Mouse (Mus musculus) ZHBTc4 (cell line): ENCODE measurements around the gene Scai.

Source experiments
- DNase-seq: peaks from one replicate; pipeline ENCODE4 v3.0.0-alpha.2; 2011; ENCODE audit warnings: low read depth, low spot score

Gene Scai

DNA sequence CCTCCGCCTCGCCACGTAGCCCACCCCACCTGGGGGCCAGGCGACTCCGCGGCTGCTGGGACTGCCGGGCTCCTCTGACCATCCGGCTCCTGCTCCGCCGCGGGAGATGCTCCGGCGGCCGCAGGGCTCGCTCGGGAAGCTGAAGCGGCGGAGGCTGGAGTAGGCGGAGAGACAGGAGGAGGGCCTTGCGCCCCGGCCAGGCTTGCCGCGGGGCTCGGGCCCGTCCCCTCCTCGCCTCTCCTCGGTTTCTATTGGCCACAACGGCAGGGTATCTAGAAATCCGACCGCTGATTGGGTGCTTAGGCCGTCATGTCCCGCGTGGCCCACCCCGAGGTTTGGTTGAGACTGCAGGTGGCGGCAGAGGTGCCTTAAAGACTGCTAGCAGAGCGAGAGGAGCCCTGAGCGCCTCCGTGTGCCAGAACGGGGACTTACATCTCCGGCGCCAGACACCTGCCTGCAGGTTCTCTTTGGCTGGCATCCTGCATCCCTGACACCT is at the start of gene Scai:
Scai (minus strand) TSS at position 174 of the 496 bp plus-strand sequence.
- peak; percentile 100 for DNase-seq

DNA sequence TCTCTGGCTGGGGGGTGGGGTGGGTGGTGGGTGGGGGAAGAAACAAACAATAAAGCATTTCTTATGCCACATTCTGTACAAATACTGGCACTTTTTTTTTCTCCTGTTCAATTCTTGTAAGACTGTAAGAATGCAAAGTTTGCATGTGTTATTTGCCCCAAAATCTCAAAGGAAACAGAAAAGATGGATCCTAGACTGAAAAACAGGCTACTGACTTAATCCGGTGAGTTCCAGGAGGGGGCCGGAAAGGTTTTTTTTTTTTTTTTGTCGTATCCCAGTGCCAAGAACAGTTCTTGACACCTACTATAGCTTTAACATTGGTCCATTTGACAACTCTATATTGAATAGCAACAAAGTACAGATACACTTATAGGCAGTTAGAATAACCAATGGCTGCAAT is 36.2 kb upstream of the Scai start:
- no peak for DNase-seq

DNA sequence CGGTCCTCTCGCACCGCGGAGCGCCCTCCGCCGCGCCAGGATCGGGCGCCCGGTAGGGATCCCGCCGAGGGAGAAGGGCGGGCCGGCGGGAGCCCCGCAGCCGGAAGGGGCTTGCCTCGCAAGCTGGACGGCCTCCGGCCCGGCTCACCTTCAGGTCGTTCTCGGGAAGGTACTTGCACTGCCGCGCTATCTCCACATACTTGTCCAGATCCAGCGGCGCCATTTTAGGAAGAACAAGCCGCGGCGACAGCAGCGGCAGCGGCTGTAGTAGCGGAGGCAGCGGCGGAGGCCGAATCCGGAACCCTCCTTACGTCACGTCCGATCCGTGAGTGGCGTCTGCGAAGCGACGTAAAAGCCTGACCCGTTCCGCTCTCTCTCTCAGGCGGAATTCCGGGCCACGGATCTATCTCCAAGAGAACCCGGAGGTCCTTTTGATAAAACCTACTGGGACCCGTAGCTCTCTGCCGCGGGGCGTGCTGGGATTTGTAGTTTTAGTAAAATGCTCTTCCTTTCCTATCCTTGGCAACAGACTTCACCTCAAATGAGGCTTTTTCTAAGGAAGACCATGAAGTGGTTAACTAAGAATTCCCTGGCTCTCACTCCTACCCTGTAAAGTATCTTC is 35.6 kb upstream of the Scai start, which contains the start of gene Ppp6c:
Ppp6c (minus strand) TSS at position 433 of the 622 bp plus-strand sequence.
- peak; percentile 97 for DNase-seq

DNA sequence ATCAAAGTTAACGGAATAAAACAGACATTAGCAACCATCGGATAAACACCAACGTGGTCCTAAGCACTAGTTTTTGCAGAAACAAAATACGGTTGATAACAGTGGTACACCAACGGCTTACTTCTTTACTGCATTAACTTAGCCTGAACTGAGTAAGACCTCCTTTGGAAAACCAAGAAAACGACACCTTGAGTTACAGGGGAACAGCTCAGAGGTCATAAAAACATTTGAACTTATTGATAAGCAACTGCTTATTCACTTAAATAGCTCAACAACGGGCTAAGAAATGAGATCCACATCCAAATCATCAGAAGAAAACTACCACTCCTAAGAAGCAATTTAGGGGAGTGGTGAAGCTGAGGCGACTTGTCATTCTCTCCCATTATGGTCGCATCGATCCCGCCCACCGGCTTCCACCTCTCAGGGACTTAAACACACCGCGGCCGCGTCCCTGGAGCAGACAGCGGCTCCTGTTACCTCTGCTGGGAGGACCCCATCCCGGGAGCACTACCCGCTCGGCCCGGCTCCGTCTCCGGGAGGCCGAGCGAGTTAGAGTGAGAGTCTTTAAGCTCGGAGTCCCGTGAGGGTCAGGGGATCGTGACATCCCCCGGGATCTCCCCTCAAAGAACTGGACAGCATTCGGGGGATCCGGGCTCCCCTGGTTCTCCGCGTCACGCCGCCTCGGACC is 34.9 kb upstream of the Scai start:
- peak; percentile 56 for DNase-seq

DNA sequence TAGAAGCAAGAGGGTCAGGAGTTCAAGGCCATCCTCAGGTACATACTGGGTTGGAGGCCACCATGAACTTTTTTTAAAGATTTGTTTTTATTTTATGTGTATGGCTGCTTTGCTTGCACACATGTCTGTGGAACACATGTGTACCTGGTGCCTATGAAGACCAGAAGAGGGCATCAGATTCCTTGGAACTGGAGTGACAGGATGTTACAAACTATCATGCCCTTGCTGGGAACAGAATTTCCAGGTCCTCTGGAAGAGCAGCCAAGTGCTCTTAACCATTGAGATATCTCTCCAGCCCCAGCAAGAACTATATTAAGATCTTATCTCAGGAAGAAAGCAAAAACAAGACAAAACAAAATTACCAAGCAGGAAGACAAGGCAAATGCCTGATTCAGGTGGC is 34.1 kb upstream of the Scai start:
- no peak for DNase-seq

DNA sequence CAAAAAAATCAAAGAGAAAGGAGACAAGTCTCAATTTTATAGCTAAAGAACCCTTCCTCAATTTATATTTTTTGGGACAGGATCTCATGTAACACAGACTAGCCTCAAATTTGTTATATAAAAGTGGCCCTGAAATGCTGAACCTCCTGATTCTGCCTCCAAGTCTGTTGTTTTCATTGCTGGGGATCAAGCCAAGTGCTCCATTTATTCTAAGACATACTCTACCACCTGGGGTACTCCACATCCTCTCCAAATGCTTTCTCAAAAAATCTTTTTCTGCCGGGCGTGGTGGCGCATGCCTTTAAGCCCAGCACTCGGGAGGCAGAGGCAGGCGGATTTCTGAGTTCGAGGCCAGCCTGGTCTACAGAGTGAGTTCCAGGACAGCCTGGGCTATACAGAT is 29.5 kb upstream of the Scai start:
- DNase-seq: no peak

DNA sequence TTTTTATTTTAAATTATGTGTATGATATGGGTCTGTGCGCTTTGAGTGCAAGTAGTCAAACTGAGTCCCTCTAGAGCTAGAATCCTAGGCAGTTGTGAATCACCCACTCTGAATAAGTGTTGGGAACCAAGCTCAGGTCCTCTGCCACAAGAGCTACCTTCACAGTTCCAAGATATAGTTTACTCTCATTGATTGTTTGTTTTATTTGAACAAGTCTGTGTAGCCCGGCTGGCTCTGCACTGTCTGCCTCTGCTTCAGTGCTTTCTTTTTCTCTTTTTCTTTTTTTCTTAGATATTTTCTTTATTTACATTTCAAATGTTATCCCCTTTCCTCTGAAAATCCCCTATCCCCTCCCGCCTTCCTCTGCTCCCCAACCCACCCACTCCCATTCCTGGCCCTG is 28.5 kb upstream of the Scai start:
- DNase-seq: no peak

DNA sequence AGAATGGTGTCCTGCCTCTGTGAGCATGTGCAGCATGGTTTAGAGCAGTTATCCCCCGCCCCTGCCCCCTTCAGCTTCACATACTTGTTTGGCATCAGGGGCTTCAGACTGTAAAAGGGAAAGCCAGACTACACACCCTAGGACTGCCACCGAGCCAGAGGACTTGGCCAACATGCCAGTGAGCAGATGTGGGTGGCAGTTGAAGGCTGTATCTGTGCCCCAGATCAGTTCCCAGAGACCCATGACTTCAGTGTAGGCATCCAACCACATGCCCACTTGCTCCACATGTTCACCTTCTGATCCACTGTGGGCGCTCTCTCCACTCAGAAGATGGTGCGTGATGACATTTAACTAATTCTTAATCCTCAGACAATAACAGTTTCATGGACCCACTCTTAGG is 26.6 kb upstream of the Scai start:
- no peak for DNase-seq

DNA sequence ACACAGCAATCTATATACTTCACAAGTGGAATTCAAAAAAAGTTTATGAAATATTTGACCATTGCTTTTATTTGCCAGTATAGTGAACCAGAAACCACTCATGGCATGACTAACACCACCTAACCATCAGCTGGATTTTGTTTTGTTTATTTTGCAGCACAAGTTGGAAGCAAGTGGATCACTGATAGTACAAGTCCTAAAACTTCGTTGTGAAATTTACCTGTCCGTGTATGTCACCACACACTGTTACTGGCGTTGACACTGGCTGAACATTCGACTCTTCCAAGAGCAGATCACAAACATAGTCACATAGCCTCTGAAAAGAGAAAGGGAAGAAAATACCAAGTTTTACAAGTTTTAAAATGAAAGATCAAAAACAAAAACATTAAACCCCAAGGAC is 20.2 kb upstream of the Scai start:
- DNase-seq: no peak

DNA sequence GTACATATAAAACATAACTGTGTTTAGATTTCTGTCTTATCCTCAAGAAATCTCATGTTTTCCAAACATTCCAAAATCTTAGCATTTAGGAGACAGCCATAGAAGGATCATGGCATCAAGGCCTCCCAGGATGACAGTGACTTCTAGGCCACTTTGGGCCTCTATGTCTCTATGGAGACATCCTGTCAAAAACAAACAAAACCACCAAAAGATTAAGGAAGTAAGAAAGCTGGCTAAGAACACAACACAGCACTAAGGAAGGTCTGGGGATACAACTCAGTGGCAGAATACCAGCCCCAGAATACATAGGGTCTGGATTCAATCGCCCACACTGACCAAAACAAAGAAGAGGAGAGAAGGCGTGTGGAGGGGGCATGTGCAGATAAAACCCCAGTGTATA is 12.8 kb upstream of the Scai start:
- no peak for DNase-seq

DNA sequence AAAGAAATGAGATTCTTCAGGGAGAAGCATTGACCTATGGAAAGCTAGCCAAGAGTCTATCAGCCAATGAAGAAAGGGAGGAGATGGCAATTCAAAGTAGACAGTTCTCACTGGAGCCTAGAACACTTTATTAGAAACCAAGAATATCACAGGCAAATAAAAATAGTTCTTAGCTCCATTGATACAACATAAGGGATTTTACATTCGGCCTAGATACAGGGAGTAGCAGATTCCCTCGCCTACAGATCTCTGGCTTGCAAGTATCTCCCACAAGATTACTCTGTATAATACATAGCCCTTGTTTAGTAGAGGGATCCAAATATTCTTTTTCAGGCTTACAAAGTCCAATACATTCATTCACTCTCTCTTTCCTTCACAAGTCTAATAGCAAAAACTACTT is 4.3 kb upstream of the Scai start:
- DNase-seq: no peak

DNA sequence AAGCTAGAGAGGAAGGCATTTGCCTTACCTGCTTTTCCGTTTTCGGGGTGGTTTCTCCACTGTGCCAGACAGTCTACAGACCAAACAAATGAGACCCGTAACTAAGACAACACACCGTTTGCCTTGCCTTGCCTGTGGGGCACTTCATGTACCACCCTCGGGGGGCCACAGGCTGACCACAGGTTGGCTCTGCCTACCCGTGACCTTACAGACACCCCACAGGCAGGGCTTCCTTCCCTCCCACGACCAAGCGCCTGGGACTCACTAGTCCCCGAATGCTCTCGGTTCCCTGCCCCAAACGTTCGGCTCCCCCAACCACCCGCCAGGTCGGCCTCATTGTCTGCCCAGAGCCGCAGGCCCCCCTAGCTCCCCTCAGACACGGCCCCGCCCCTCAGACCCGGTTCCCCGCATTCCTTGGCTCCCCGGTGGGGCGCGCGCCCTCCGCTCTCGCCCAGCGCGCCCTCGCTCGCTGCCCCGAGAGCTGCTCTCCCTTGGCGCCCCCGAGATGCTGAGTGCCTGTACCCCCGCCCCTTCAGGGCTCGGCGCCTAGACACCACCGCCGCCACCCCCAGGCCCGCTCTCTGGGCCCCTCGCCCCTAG is 473 bp downstream of the Scai start:
- no peak for DNase-seq

DNA sequence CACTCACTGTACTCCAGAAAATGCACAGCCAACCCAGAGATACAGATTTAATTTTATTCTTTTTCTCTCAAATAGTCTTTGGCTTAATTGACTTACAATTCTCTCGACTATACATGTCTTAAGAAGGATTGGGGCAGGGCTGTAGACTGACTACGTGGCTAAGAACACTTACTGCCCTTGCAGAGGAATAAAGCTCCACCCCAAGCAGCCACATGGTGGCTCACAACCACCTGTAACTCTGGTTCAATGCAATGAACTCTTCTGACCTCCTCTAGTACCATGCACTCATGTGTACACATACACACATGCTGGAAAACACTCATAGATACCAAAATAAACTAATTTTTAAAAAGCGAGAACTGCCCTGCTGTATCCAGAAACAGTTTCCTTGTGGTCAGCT is 4.6 kb downstream of the Scai start:
- DNase-seq: peak; percentile 23

DNA sequence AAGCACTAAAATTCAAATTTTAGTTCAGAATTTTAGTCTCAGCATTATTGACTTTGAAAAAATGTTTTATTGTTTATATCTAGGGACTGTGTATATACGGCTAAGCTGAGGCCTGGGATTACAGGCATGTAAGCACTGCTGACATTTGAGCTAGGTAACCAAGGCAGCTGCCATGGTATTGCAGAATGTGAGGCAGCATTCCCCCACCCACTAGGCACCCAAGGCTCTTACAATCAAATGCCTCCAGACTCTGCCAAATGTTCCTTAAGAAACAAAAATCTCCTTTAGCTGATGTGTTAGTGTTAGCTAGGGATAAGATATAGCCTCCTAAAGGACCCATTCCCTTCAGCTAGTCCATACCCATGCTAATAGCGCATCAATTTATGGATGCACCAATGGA is 6.9 kb downstream of the Scai start:
- no peak for DNase-seq

DNA sequence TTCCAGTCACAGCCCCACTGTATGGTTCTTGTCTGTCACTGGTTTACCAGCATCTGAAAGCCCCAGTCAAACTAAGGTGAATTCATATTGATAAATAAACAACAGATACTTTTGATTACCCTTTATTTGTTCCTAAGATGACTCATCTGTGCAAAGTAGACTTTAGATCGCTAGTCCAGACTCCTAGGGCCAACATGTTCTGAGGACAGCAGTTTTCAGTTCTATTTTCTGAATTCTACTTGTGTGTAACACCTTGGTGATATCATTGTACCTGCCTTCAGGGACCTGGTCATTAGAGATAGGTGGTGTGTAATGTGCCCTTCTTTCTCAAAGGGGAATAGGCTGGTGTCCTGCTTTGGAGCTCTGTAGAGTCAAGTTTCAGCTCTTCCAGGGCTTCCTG is 29.5 kb downstream of the Scai start:
- no peak for DNase-seq

DNA sequence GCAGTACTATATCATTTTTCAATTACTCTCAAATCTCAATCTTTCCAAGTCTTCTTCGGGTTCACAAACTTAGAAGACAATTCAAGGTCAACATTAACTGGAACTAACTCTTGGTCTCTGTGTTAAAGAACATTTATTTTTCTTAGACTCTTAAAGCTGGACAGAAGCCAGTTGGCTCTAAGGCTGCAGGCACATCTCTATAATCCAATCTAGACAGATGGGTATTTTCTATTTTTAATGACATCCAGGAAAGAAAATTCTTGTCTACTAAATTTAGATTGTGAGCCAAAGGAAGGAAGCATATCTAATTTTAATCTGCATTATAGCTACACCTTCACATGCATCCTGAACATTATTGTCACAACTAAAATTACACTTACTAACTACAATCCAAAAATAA is 32.6 kb downstream of the Scai start:
- no peak for DNase-seq

DNA sequence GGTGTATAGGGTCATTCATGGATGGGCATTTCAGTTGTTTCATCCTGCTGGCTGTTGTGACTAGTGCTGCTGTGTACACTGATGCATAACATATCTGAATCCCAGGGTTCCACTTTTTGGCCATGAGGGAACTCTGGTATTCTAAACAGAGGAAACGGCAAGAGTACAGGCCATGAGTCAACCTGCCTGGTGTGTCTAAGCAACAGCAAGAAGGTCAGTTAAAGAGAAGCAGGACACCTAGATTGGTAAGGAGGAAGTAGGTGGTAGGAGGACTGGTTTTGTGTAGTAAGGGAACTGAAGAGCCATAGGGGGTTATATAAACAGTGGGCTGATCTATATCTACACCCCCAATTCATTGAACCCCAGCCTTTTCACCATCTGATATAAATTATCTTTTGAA is 33.7 kb downstream of the Scai start:
- DNase-seq: no peak

DNA sequence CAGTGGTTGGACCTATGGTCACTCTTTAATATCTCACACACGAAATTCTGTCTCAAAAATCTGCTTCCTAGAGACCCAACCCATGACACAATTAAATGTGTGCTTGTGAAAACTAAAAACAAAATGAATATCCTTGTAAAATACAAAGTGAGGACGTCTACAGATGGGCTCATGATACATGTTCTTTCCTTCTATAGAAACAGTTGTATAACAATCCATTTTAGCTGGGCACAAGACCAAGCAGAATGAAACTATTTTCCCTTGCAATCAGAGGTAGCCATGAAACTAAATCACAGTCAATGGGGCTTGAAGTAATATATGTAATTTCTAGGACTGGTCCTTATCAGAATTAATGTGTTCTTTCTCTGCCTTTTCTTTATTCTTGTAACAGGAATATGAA is 39.6 kb downstream of the Scai start:
- no peak for DNase-seq

DNA sequence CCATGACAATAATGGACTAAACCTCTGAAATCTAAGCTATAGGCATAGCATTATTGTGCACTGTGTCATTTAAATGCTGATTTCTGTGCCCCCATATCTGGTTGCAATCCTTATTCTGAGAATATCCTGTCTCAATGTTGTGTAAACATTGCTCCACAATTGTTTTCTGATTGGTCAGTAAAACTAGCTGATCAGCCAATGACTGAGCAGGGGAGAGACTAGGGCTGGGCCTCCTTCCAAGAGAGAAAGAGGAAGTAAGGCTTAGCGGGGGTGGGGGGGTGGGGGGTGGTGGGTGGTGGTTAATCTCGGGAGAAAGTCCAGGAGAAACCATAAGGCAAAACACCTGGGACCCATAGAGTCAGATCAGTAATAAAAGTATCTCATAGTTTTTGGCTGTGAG is 42.5 kb downstream of the Scai start:
- no peak for DNase-seq

DNA sequence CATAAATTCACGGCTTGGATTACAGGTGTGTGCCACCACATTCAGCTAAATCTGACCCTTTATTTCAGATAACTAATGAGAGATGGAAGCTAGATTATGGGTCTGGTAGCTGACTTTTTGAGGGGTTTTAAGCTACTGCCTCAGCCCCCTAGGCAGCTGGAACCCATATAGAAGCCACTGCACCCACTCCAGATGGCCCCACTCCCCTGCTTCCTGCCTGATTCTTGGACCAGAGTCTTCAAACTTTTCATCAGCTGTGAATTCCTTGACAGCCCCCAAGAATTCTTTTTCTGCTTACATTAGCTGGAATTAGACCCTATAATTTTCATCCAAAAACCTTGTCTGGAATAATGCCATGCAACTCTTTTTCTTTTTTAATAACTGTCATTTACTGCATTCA is 44.1 kb downstream of the Scai start:
- no peak for DNase-seq

DNA sequence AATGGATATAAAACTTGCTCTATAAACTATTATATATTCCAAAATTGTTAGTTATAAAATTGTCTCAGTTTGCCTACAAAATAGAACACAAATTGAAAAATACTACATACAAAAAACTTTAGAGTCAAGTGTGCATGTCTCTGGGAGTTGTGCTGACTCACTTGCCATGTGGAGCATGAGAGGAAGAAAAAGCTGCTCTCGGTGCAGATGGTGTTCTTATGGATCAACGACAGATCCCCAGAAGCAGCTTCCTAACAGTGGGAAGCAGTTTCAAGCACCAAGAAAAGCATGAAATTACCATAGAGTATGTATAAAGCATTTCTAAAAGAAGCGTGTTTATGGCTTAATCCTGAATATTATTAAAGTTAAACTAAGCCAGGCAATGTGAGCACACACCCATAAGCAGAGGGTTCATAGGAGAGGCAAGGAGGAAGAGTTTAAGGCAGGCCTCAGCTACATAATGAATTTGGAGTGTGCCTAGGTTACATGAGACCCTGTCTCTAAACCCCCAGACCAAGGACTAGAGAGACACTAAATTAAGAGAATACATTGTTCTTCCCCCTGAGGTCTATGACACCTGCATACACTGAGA is 48.1 kb downstream of the Scai start:
- DNase-seq: no peak

DNA sequence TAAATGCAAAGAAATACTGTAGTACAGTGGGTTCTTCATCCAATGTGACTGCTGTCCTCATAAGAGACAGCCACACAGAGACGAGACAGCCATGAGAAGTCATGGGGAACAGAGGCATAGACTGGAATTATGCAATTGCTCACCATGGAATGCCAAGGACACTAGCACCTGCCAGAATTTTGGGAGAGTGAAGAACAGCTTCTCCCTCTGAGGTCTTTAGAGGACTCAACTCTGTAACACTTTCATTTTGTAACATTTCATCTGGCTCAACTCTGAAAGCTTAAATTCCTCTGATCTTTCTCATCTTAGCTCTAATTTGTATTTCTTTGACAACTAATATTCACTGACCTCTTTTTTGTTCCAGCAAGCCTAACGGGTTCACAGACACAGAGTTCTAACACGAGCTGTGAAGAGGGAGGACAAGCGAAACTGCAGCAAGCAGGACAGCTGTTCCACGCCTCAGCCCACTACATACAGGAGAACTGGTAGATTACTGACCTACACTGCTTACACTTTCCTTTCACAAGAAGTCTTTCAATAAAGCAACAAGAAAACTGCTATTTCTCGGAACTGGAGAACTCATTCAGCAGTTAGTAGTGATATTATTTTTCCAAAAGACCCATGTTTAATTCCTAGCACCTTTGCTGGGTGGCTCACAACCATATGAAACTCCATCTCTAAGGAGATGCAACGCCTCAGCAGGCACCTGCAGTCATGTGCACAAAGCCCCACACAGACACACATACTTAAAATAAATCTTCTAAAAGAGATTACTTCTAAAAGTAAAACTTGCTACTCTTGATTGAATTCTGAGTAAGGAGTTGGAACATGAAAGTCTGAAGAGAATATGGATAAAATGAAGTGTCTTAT is 49.7 kb downstream of the Scai start:
- no peak for DNase-seq
